Mouse (Mus musculus) CH12.LX (cell line): ENCODE results near the gene Fgfr2. TPM values are rescaled to one million over a fixed set of nuclear protein-coding genes. Genes with fewer than 3 reads are reported as not detected.

Experiments used
- DNase-seq: peaks from one replicate; pipeline ENCODE4 v3.0.0-alpha.2; 2013; ENCODE audit errors: extremely low read depth
- H3K27ac ChIP-seq: 2 replicates; pipeline ENCODE4 v1.5.1; 2012; ENCODE audit warnings: low read depth, mild to moderate bottlenecking, control low read depth, moderate library complexity; ENCODE audit not compliant: insufficient read depth
- H3K27me3 ChIP-seq: replicated peaks from 2 replicates; pipeline ENCODE3; 2012; ENCODE audit warnings: inconsistent platforms
- H3K36me3 ChIP-seq, 2 experiments: replicated peaks in 1 of 2; 2 replicates each; pipeline versions ENCODE3 to v1.6.1; 2012; ENCODE audit warnings: inconsistent platforms in 1 of 2, low read length in 1 of 2, mild to moderate bottlenecking in 1 of 2, mixed read lengths in 1 of 2, moderate library complexity in 1 of 2; ENCODE audit not compliant: control insufficient read depth in 1 of 2, insufficient read depth in 1 of 2
- H3K4me1 ChIP-seq, 2 experiments: 2 replicates each; pipeline ENCODE4 v1.6.1; 2012; ENCODE audit warnings: inconsistent platforms in 1 of 2, moderate library complexity in 1 of 2; ENCODE audit not compliant: insufficient read depth in 2 of 2, control insufficient read depth in 1 of 2
- H3K4me2 ChIP-seq: 2 replicates; pipeline ENCODE4 v1.6.1; 2012; ENCODE audit warnings: low read depth, mild to moderate bottlenecking, control low read depth; ENCODE audit not compliant: poor library complexity, insufficient read depth, severe bottlenecking
- H3K4me3 ChIP-seq, 3 experiments: fragments of 150-350 bp in 1 of 3; sonication (generic) in 1 of 3; replicated peaks in 1 of 3; 2 replicates each; pipeline versions ENCODE3 to v1.5.1; 2011 to 2012; ENCODE audit warnings: low read depth in 2 of 3, low read length in 2 of 3, mild to moderate bottlenecking in 2 of 3, moderate library complexity in 2 of 3, control low read depth in 1 of 3, improper control_type of control experiment in 1 of 3, inconsistent platforms in 1 of 3, mixed read lengths in 1 of 3; ENCODE audit not compliant: poor library complexity in 1 of 3
- H3K79me2 ChIP-seq: replicated peaks from 2 replicates; pipeline ENCODE4 v1.6.1; 2012; ENCODE audit warnings: mild to moderate bottlenecking, moderate library complexity; ENCODE audit not compliant: control insufficient read depth, poor library complexity, insufficient read depth, severe bottlenecking; ENCODE audit errors: extremely low read depth
- H3K9ac ChIP-seq: 2 replicates; pipeline ENCODE4 v1.6.1; 2012; ENCODE audit warnings: low read depth, mild to moderate bottlenecking, control low read depth, moderate library complexity; ENCODE audit not compliant: insufficient read depth
- H3K9me3 ChIP-seq: replicated peaks from 2 replicates; pipeline ENCODE3; 2012; ENCODE audit warnings: low read length, inconsistent platforms, mixed read lengths
- CHD2 ChIP-seq: IDR thresholded peaks from 2 replicates; pipeline ENCODE4 v1.6.1; 2011; ENCODE audit warnings: low read length, improper control_type of control experiment
- ELF1 ChIP-seq: IDR thresholded peaks from 2 replicates; pipeline ENCODE4 v1.6.1; 2014; ENCODE audit warnings: low read depth, mild to moderate bottlenecking, inconsistent platforms, low read length, improper control_type of control experiment
- EP300 ChIP-seq: IDR thresholded peaks from 2 replicates; pipeline ENCODE4 v1.6.1; 2011; ENCODE audit warnings: low read length, improper control_type of control experiment
- ETS1 ChIP-seq: conservative IDR thresholded peaks from 2 replicates; pipeline ENCODE4 v1.6.1; 2012; ENCODE audit warnings: low read depth, mild to moderate bottlenecking, inconsistent platforms, low read length, improper control_type of control experiment, moderate library complexity
- HCFC1 ChIP-seq: IDR thresholded peaks from 2 replicates; pipeline ENCODE4 v1.6.1; 2012; ENCODE audit warnings: low read depth, mild to moderate bottlenecking, inconsistent platforms, low read length, improper control_type of control experiment
- JUN ChIP-seq: IDR thresholded peaks from 2 replicates; pipeline ENCODE4 v1.6.1; 2011; ENCODE audit warnings: low read depth, mild to moderate bottlenecking, low read length, improper control_type of control experiment, moderate library complexity; ENCODE audit not compliant: insufficient read depth
- JUND ChIP-seq: conservative IDR thresholded peaks from 2 replicates; pipeline ENCODE4 v1.6.1; 2011; ENCODE audit warnings: low read depth, low read length, improper control_type of control experiment
- MAZ ChIP-seq: IDR thresholded peaks from 2 replicates; pipeline ENCODE4 v1.6.1; 2012; ENCODE audit warnings: low read depth, mild to moderate bottlenecking, inconsistent platforms, low read length, improper control_type of control experiment, moderate library complexity
- NRF1 ChIP-seq: IDR thresholded peaks from 2 replicates; pipeline ENCODE4 v1.6.1; 2014; ENCODE audit warnings: low read depth, mild to moderate bottlenecking, inconsistent platforms, low read length, improper control_type of control experiment, moderate library complexity
- POLR2A ChIP-seq: IDR thresholded peaks from 2 replicates; pipeline ENCODE4 v1.6.1; 2011; ENCODE audit warnings: low read depth, mild to moderate bottlenecking, improper control_type of control experiment, low read length
- RAD21 ChIP-seq: IDR thresholded peaks from 2 replicates; pipeline ENCODE4 v1.6.1; 2011; ENCODE audit warnings: low read depth, mild to moderate bottlenecking, low read length, improper control_type of control experiment, moderate library complexity
- RCOR1 ChIP-seq: conservative IDR thresholded peaks from 2 replicates; pipeline ENCODE4 v1.6.1; 2012; ENCODE audit warnings: low read depth, mild to moderate bottlenecking, inconsistent platforms, low read length, improper control_type of control experiment
- TBP ChIP-seq: conservative IDR thresholded peaks from 2 replicates; pipeline ENCODE4 v1.6.1; 2011; ENCODE audit warnings: low read depth, low read length, improper control_type of control experiment
- UBTF ChIP-seq: IDR thresholded peaks from 2 replicates; pipeline ENCODE4 v1.6.1; 2012; ENCODE audit warnings: low read depth, mild to moderate bottlenecking, inconsistent platforms, low read length, improper control_type of control experiment, moderate library complexity
- USF1 ChIP-seq: IDR thresholded peaks from 2 replicates; pipeline ENCODE4 v1.6.1; 2014; ENCODE audit warnings: low read depth, mild to moderate bottlenecking, inconsistent platforms, low read length, improper control_type of control experiment
- ZC3H11A ChIP-seq: IDR thresholded peaks from 2 replicates; pipeline ENCODE4 v1.6.1; 2012; ENCODE audit warnings: low read depth, mild to moderate bottlenecking, inconsistent platforms, low read length, improper control_type of control experiment
- ZKSCAN1 ChIP-seq: IDR thresholded peaks from 2 replicates; pipeline ENCODE4 v1.6.1; 2012; ENCODE audit warnings: low read depth, inconsistent platforms, low read length, improper control_type of control experiment, borderline replicate concordance
- ZMIZ1 ChIP-seq: IDR thresholded peaks from 2 replicates; pipeline ENCODE4 v1.6.1; 2012; ENCODE audit warnings: low read depth, mild to moderate bottlenecking, inconsistent platforms, low read length, improper control_type of control experiment
- dilution Hi-C: fragments of 300-500 bp; cut with MboI; formaldehyde crosslinking; loops from 2 replicates; pipeline ENCODE4 v1.14.3; 2020; ENCODE audit warnings: low sequenced_read_pairs; ENCODE audit not compliant: extremely low pct_unique_long_range_greater_than_20kb, extremely low pct_ligation_motif_present
- in situ Hi-C: fragments of 300-500 bp; cut with MboI; formaldehyde crosslinking; loops from 3 replicates; pipeline ENCODE4 v1.14.3; 2019; ENCODE audit warnings: low sequenced_read_pairs, low pct_ligation_motif_present, low pct_unique_long_range_greater_than_20kb, mixed read lengths
- polyA plus RNA-seq: library from polyadenylated mRNA; unstranded; fragments of >175 nt; gene quantifications from 2 replicates; pipeline ENCODE4 v1.2.1, GENCODE M21; 2012; ENCODE audit warnings: low read depth; ENCODE audit not compliant: insufficient read length
- total RNA-seq, 2 experiments: library from RNA; depleted of rRNA; stranded (reverse); fragments of 300-350 nt in 1 of 2; fragments of >200 nt in 1 of 2; gene quantifications; 2 replicates each; pipeline ENCODE4 v1.2.3; 2012 to 2014

The Fgfr2 gene
- total and polyA plus RNA-seq, 3 experiments: not detected

DNA sequence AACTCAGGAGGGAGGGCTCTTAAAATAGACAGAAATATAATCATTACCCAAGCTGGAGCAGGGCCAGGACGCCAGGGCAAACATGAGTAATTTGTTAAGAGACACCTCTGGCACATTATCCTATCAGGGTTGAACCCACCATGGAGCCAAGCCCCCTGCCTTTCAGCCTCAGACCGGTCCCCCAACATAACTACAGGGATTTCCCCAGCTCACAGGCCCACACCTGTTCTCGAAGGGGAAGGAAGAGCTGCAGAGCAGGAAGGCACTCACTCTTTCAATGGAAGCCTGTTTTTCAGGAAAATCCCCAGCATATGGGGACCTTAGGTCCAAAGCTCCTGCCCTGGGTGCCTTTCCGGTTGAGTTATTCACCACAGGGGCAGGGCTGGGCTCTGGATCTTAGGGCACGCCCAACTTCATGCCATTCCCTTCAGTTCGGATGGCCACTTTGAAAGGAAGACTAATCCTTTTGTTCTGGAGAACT, 10.8 kb downstream of the Fgfr2 start:
- H3K9ac ChIP-seq: no peak overlapping the region
- H3K4me2 ChIP-seq: no peak overlapping the region
- in situ Hi-C loops: no loop called here

DNA sequence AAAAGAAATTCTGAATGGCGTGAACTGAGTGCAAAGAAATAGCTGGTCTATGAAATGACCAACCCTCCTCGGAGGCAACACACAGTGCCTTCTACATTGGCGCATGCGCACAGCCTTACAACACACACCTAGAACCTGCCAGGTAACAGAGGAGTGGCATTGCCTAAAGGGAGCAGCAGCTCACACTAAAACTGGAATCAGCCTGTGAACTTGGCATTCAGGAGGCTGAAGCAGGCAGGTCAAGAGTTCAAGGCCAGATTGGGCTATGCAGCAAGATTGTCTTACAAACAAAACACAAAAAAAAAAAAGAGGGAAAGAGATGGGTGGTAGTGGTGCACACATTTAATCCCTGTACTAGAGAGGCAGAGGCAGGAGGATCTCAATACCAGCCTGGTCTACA, 13.7 kb downstream of the Fgfr2 start:
- Histone ChIP-seq H3K27ac (no peak overlapping the region), H3K79me2 (no peaks in the 10 kb centered on the region), H3K9me3 (no peaks in the 10 kb centered on the region), H3K27me3 (peaks cover 85% of the 10 kb centered on the region), H3K4me3 (no peak overlapping the region), H3K9ac (no peak overlapping the region), H3K4me2 (no peak overlapping the region), H3K4me1 (peaks cover 3 to 15% of the 10 kb centered on the region in 2 experiments; a peak in 2 of 4 replicates), H3K36me3 (no peaks in the 10 kb centered on the region)
- in situ Hi-C loops (no loop called here), dilution Hi-C loops (no loop called here)
- no peak for DNase-seq
- TF ChIP-seq UBTF (no peak), ETS1 (no peak), EP300 (no peak), TBP (no peak), JUN (no peak), ELF1 (no peak)

More for the DNA sequence above, 10.8 kb downstream of the Fgfr2 start:
- peaks cover 89% of the 10 kb centered on the region for H3K27me3 ChIP-seq
- no peaks in the 10 kb centered on the region for H3K79me2 ChIP-seq
- no peaks in the 10 kb centered on the region for H3K9me3 ChIP-seq
- no peak for TF ChIP-seq JUND
- no peak for TF ChIP-seq HCFC1
- TF ChIP-seq CHD2: no peak
- no peak for TF ChIP-seq ELF1
- no peak for TF ChIP-seq MAZ
- TF ChIP-seq ZMIZ1: no peak
- no peak for TF ChIP-seq RAD21
- no peak for TF ChIP-seq ZKSCAN1
- TF ChIP-seq ZC3H11A: no peak
- TF ChIP-seq RCOR1: no peak
- no peak for TF ChIP-seq USF1
- TF ChIP-seq POLR2A: no peak
- TF ChIP-seq NRF1: no peak
- peaks cover 3 to 15% of the 10 kb centered on the region in 2 experiments; a peak in 2 of 4 replicates for H3K4me1 ChIP-seq
- DNase-seq: no peak
- H3K36me3 ChIP-seq: no peaks in the 10 kb centered on the region
- no peak overlapping the region for H3K27ac ChIP-seq
- dilution Hi-C loops: no loop called here
- H3K4me3 ChIP-seq: no peak overlapping the region
